Mouse (Mus musculus): ENCODE data around the gene Tcl1.
"Not testable (repeated sequence)": the region's sequence is repeated elsewhere in the genome, so short reads cannot be mapped to it uniquely, and the experiment has no call there.

Gene Tcl1

DNA sequence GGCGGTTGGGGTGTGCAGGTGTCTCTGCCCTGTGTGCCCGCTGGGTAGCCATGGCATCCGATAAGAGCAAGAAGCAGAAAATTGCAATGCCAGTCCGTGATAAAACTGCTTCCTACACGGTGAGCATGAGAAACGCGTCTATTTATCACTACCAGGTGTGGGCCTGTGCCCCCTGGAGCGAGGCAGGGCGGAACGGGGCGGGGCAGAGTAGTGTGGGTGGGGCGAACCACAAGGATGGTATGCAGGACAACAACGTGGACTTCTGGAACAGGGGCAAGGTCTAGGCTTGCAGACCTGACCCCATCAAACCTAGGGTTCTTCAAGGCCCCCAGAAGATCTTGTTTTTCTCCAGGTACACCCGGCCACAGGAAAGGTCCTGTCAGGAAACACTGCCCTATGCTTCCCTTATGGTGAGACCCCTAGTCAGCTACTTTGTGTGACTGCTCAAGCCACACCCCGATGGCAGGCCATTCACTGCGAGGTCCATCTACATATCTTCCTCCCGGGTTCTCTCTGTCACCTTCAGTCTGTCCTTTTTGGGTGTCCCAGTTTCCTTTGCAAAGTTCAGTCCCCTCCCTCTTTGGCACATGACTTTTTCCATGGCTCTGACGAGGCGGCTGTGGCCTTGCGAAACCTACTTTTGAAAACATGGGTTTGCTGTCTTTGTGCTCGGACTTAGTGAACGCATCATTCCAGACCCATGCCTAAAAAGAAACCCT, at the start of gene Tcl1:
TSS of gene Tcl1 (minus strand) at position 193 of the 719 bp plus-strand sequence.
- DNase-seq (ENCODE audit: low spot score in 2 of 2) = no peak

DNA sequence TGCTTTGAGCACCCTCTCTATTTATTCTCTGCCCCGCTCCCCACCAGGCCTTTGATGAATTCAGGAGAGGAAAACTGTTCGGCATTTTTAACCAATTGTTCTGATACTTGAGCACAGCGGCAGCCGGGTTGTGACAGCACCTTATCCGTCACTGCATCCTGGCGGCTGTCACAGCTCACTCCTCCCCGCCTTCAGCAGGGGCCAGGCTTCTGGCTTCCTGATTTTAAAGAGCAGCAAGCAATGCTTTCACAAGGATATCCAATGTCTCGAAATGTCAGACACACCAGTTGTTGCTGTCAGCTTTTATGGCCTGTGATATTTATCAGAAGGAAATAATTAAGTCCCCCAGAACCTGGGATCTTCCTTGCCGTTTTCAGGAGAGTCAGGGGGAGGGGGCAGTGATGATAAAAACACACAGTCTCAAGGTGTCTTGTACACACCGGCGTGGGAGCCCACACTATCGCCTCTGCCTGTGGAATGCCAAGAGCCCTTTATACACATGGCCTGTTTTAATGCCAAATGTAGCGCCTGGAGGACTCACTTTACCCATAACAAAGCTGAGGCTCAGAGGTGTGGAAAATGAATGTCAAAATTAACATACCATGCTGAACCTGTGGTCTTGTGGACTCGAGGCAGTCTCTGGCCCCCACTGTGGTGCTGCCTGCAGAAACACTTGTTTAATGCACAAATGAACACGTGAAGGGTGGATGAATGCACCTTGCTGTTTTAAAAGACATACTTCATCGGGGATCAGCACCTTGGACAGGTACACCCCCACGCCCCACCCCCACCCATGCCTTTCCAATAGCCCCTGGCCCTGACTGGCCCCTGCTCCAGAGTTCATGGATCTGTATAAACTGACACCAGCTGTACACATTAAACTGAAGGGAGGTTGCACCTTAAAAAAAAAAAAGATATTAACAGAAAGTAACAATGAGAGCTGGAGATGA, 48.7 kb upstream of the Tcl1 start:
- DNase-seq (ENCODE audit: low spot score in 2 of 2) = no peak

DNA sequence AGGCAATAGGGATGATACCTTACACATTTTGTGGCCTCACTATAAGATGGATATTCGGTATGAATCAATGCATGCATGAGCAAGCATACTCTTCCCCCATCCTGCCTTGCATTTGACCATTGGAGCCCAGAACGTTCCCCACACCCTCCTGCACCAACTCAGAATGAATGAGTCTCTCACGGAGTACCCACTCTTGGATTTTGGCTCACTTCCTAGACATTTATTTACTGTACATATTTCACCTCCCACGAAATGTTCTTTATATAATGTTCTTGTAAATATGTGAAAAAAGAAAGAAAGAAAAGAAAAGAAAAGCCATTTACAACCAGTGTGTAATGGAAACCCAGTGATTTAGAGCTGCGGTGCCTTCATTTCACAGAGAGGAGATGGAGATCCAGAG, 44.5 kb upstream of the Tcl1 start:
- no peak for DNase-seq (ENCODE audit: low spot score in 2 of 2)

DNA sequence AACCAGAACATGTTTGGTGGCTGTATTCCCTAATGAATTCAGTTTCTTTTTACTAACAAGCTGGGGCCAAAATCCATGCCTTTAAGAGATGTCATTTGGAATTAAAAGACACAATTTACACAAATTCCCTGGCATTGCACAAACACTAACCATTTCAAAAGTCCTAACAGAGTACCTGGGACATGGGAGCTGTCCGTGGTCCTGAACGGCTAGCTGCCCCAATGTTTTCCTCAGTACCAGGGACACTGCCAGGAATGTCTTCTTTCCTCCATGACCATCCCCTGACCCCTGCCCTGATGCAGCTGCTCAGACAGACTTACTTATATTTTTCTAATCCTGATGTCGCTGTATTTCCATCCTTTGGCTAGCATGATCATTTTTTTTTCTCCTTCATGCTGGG, 43.5 kb upstream of the Tcl1 start:
- DNase-seq (ENCODE audit: low spot score in 2 of 2) = peak in 1 of 2 experiments; percentile 3

DNA sequence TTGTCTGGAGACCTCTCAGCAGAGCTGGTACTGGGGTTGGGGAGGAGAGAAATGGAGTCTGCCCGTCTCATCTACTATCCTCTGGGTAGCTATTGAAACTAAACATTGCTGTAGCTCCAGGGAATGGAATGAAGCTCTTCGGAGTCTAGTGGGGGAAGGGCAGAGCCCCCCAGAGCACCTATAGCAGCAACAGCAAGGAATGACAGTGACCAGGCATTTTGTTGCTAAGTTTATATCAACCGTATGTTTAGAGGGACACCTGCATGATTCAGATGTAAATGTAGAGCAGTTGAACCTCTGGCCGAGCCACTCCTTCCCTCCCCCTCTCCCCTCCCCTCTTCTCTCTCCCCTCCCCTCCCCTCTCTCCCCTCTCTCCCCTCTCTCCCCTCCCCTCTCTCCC, 36.6 kb upstream of the Tcl1 start:
- DNase-seq (ENCODE audit: low spot score in 2 of 2) = no peak

GRCm38 (mm10) chr12:105258787-105259186, 36.2 kb upstream of the Tcl1 start:
- no peak for DNase-seq (ENCODE audit: low spot score in 2 of 2)

GRCm38 (mm10) chr12:105253796-105254195, 31.2 kb upstream of the Tcl1 start:
- no peak for DNase-seq (ENCODE audit: low spot score in 2 of 2)

DNA sequence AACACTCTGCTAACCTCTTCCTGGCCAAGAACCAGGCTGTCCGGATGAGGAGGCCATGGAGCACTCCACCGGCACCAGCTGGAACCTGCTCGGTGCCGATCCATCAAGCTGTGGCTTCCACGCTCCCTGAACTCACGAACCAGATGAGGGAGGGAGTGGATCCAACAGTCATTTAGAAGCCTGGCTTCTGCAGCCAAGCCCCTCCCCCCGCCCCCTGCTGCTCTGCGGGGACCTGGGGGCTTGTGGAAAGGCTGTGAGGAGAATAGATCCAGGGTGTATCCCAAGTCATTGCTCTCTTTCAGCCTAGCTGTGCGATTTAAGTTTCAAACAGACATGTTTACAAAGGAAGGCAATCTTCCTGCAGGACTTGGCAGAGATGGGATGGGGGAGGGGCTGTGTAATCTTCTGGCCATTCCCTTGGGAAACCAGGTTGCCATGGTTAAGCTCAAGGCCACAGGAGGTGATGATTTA, 26.2 kb upstream of the Tcl1 start:
- DNase-seq (ENCODE audit: low spot score in 2 of 2) = no peak

DNA sequence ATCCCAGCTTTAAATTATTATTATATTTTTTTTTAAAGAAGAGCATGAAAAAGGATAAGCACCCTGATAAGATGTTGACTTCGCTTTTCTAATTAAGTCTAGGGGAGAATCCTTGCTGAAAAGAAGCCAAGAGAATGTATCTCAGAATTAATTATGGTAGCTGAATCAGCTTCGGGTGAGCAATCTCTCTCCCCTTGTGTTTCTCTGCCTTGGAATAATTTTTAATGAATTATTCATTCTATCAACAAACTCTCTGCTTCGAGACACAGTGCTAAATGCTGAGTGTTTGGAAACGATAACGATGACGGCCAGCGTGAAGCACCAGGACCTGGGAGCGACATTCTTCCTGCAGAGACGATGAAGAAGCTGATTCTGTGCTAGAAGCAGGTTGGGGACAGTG, 16.5 kb upstream of the Tcl1 start:
- DNase-seq (ENCODE audit: low spot score in 2 of 2) = no peak

- DNase-seq (ENCODE audit: low spot score in 2 of 2) = no peak
Measured at GRCm38 (mm10) chr12:105235091-105235490, 12.5 kb upstream of the Tcl1 start.

DNA sequence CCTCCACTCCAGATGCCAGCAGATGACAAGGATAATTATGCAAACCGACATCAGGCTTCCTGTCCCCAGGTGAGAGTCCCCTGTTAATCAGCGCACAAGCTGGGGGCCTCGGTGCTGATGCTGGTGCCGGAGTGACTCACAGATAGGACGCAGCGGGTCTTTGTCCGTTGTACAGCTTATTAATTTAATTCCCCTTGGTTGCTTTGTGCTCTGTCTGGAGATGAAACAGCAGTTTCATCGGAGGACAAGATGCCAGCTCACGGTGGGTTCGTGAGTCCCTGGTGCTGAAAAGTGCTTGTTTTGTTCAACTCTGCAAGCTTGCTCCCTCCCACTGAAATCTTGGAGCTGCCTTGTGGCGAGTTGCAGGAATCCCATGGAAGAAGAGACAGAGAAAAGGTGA, 11.8 kb upstream of the Tcl1 start:
- DNase-seq (ENCODE audit: low spot score in 2 of 2) = no peak

DNA sequence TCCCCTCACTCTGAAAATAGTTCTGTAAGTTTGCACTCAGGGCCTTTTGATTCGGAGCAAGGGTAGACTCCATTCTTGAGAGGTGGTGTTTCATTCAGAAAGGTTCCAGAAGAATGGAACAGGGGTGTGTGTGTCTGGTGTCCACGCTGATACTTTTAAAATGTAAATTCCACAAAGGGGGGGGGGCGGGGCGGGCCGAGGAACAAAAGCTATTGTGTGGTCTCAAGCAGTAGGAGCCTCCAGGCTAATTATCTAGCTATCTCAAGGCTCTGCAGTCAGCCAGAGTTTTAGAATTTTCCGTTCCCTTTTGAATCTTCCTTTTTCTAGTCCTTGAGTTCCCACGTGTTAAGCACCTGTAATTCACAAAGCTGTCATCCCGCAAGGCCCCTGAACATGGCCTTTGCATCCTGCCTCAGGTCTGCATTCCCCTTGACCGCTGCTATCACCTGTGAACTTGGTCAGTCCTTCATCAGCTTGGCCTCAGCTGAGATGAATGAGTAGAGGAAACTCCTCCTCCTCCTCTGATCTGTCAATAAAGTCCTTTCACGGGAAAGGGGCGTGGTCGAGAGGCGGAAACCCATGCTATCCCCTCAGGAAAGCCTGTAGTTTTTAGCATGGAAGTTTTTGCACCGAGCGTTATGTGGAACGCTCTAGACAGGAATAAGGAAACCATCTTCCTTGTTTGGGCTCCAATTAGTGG, 2.2 kb upstream of the Tcl1 start:
- DNase-seq (ENCODE audit: low spot score in 2 of 2) = no peak

- DNase-seq (ENCODE audit: low spot score in 2 of 2) = no peak
Measured at GRCm38 (mm10) chr12:105217101-105217760, 5.4 kb downstream of the Tcl1 start.

GRCm38 (mm10) chr12:105209231-105209630, 13.4 kb downstream of the Tcl1 start:
- no peak for DNase-seq (ENCODE audit: low spot score in 2 of 2)

- no peak for DNase-seq (ENCODE audit: low spot score in 2 of 2)
Measured at GRCm38 (mm10) chr12:105208441-105208840, 14.2 kb downstream of the Tcl1 start.

DNA sequence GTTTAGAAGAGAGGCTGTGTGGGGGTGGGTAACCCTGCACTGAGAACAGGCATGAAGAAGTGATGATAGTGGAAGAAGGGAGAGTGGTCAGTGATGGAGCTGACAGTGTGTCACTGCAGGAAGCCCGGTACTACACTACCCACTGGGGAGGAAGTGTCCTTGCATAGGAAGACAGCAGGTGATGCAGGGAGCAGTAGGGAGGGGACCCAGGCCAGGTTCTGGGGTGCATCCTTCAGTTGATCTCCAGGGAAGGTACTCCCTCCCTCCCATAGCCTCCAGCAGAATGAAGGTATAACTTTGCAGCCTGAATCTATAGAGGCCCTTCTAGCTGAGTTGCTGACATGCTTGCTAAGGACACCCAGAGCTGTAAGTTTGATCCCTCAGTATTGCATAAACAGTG, 15.5 kb downstream of the Tcl1 start:
- DNase-seq (ENCODE audit: low spot score in 2 of 2) = no peak

- not testable (repeated sequence) for DNase-seq (ENCODE audit: low spot score in 2 of 2)
Measured at GRCm38 (mm10) chr12:105201657-105202056, 20.9 kb downstream of the Tcl1 start, which contains the start of gene Tcl1b4. Tcl1b4 (plus strand) TSS chr12:105201957.

- not testable (repeated sequence) for DNase-seq (ENCODE audit: low spot score in 2 of 2)
Measured at GRCm38 (mm10) chr12:105199684-105200497, 22.7 kb downstream of the Tcl1 start.

DNA sequence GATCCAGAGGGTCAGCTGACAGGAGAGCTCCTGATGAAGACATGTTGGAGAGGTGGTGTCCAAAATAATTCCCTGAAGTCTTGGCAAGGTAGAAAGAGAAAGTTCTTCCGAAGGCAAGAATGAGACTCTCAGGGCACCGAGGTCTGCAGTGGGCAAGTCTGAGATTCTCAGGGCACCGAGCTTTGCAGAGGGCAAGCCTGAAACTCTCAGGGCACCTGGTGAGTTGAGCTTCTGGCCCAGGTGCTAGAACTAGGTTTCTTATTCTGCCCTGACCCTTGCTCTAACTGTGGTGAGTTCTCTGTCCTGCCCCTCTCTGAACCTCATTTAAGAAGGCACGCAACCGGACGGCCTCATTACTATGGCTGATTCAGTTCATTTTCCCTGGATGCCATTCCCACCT, 31.9 kb downstream of the Tcl1 start, which contains the start of gene Tcl1b3:
TSS of gene Tcl1b3 (plus strand) at position 301 of the 400 bp plus-strand sequence.
- DNase-seq (ENCODE audit: low spot score in 2 of 2) = not testable (repeated sequence)

- DNase-seq (ENCODE audit: low spot score in 2 of 2) = peak in 1 of 2 experiments; percentile 10
Measured at GRCm38 (mm10) chr12:105188980-105189379, 33.6 kb downstream of the Tcl1 start.

Measured in urinary bladder, adult 18-20 months (tissue).